Mouse (Mus musculus): Measurements from ENCODE around the gene Rab3gap2. TPM values are rescaled to one million over a fixed set of nuclear protein-coding genes. Genes with fewer than 3 reads are reported as not detected.

The Rab3gap2 gene
- polyA plus RNA-seq, 1 experiment from 2014 or later: 15.0 TPM

- WGBS: 5% methylated on average over 23 of the region's 23 CpGs
- Histone ChIP-seq H3K36me3 (ENCODE audit: insufficient read depth, low read length) (no peaks in the 10 kb centered on the region), H3K9me3 (replicated peaks; ENCODE audit: low read length) (no peaks in the 10 kb centered on the region), H3K4me3 (replicated peaks; ENCODE audit: low read depth, low read length) (peak overlapping the region; percentile 66), H3K27ac (peak overlapping the region; percentile 85), H3K4me2 (ENCODE audit: low read length) (peak overlapping the region; percentile 74), H3K9ac (ENCODE audit: low read depth, low read length) (peak overlapping the region; percentile 73), H3K27me3 (ENCODE audit: insufficient read depth, low read length) (no peaks in the 10 kb centered on the region), H3K4me1 (replicated peaks; ENCODE audit: insufficient read depth, low read length) (0 out of 2 replicates have a peak, but pooled peaks cover 8% of the 10 kb centered on the region)
- ATAC-seq (replicated peaks; ENCODE audit: low FRiP score, low read depth): 0 out of 2 replicates have a peak, but pooled peaks have one; percentile 2
- peak; percentile 56 for DNase-seq (ENCODE audit: low spot score)
- no peak for TF ChIP-seq CTCF (IDR thresholded peaks at IDR 0.05; ENCODE audit: low read depth)
These were observed 565 bp upstream of the Rab3gap2 start for GRCm38 (mm10) chr1:185203196-185203908.

GRCm38 (mm10) chr1:185205090-185205489 is 1.2 kb downstream of the Rab3gap2 start:
- H3K27ac ChIP-seq: no peak overlapping the region
- 62% methylated on average over 8 of the region's 8 CpGs for WGBS
- TF ChIP-seq CTCF (IDR thresholded peaks at IDR 0.05; ENCODE audit: low read depth): no peak
- H3K4me1 ChIP-seq (replicated peaks; ENCODE audit: insufficient read depth, low read length): 0 out of 2 replicates have a peak, but pooled peaks cover 8% of the 10 kb centered on the region
- DNase-seq (ENCODE audit: low spot score) (no peak), ATAC-seq (replicated peaks; ENCODE audit: low FRiP score, low read depth) (no peak)
- no peak overlapping the region for H3K9ac ChIP-seq (ENCODE audit: low read depth, low read length)
- H3K36me3 ChIP-seq (ENCODE audit: insufficient read depth, low read length): no peaks in the 10 kb centered on the region
- peak overlapping the region; percentile 66; the same call in 1 of the 2 replicates for H3K4me3 ChIP-seq (replicated peaks; ENCODE audit: low read depth, low read length)
- no peaks in the 10 kb centered on the region for H3K9me3 ChIP-seq (replicated peaks; ENCODE audit: low read length)
- H3K27me3 ChIP-seq (ENCODE audit: insufficient read depth, low read length): no peaks in the 10 kb centered on the region
- peak overlapping the region; percentile 14; the same call in 1 of the 2 replicates for H3K4me2 ChIP-seq (ENCODE audit: low read length)

- no peak for TF ChIP-seq CTCF (IDR thresholded peaks at IDR 0.05; ENCODE audit: low read depth)
- Histone ChIP-seq H3K27me3 (ENCODE audit: insufficient read depth, low read length) (no peaks in the 10 kb centered on the region), H3K9ac (ENCODE audit: low read depth, low read length) (no peak overlapping the region), H3K27ac (no peak overlapping the region), H3K9me3 (replicated peaks; ENCODE audit: low read length) (no peaks in the 10 kb centered on the region), H3K4me1 (replicated peaks; ENCODE audit: insufficient read depth, low read length) (0 out of 2 replicates have a peak, but pooled peaks cover 5% of the 10 kb centered on the region), H3K36me3 (ENCODE audit: insufficient read depth, low read length) (no peaks in the 10 kb centered on the region), H3K4me2 (ENCODE audit: low read length) (no peak overlapping the region), H3K4me3 (replicated peaks; ENCODE audit: low read depth, low read length) (no peak overlapping the region)
- DNase-seq (ENCODE audit: low spot score): no peak
- no peak for ATAC-seq (replicated peaks; ENCODE audit: low FRiP score, low read depth)
- WGBS: 84% methylated on average over 13 of the region's 13 CpGs
These were observed 4.1 kb downstream of the Rab3gap2 start for GRCm38 (mm10) chr1:185207851-185208595.

GRCm38 (mm10) chr1:185208766-185209165 is 4.8 kb downstream of the Rab3gap2 start:
- Histone ChIP-seq H3K4me1 (replicated peaks; ENCODE audit: insufficient read depth, low read length) (0 out of 2 replicates have a peak, but pooled peaks cover 4% of the 10 kb centered on the region), H3K27ac (no peak overlapping the region), H3K27me3 (ENCODE audit: insufficient read depth, low read length) (no peaks in the 10 kb centered on the region), H3K9ac (ENCODE audit: low read depth, low read length) (no peak overlapping the region), H3K36me3 (ENCODE audit: insufficient read depth, low read length) (no peaks in the 10 kb centered on the region), H3K4me3 (replicated peaks; ENCODE audit: low read depth, low read length) (no peak overlapping the region), H3K4me2 (ENCODE audit: low read length) (no peak overlapping the region), H3K9me3 (replicated peaks; ENCODE audit: low read length) (no peaks in the 10 kb centered on the region)
- ATAC-seq (replicated peaks; ENCODE audit: low FRiP score, low read depth) (no peak), DNase-seq (ENCODE audit: low spot score) (no peak)
- 84% methylated on average over 8 of the region's 8 CpGs for WGBS
- no peak for TF ChIP-seq CTCF (IDR thresholded peaks at IDR 0.05; ENCODE audit: low read depth)

GRCm38 (mm10) chr1:185209641-185210176 is 5.8 kb downstream of the Rab3gap2 start:
- 45% methylated on average over 8 of the region's 8 CpGs for WGBS
- Histone ChIP-seq H3K27me3 (ENCODE audit: insufficient read depth, low read length) (no peaks in the 10 kb centered on the region), H3K9ac (ENCODE audit: low read depth, low read length) (no peak overlapping the region), H3K4me3 (replicated peaks; ENCODE audit: low read depth, low read length) (no peak overlapping the region), H3K36me3 (ENCODE audit: insufficient read depth, low read length) (no peaks in the 10 kb centered on the region), H3K27ac (no peak overlapping the region), H3K4me2 (ENCODE audit: low read length) (no peak overlapping the region), H3K9me3 (replicated peaks; ENCODE audit: low read length) (no peaks in the 10 kb centered on the region), H3K4me1 (replicated peaks; ENCODE audit: insufficient read depth, low read length) (0 out of 2 replicates have a peak, but pooled peaks cover 4% of the 10 kb centered on the region)
- ATAC-seq (replicated peaks; ENCODE audit: low FRiP score, low read depth): no peak
- TF ChIP-seq CTCF (IDR thresholded peaks at IDR 0.05; ENCODE audit: low read depth): no peak
- no peak for DNase-seq (ENCODE audit: low spot score)

GRCm38 (mm10) chr1:185216360-185216759 is 12.4 kb downstream of the Rab3gap2 start:
- ATAC-seq (replicated peaks; ENCODE audit: low FRiP score, low read depth) (peak; percentile 79; the same call in 1 of the 2 replicates), DNase-seq (ENCODE audit: low spot score) (peak; percentile 79)
- 0 out of 2 replicates have a peak overlapping the region, but pooled peaks have one; percentile 36 for H3K27ac ChIP-seq
- no peaks in the 10 kb centered on the region for H3K27me3 ChIP-seq (ENCODE audit: insufficient read depth, low read length)
- H3K4me1 ChIP-seq (replicated peaks; ENCODE audit: insufficient read depth, low read length): peaks cover 3% of the 10 kb centered on the region
- no peaks in the 10 kb centered on the region for H3K9me3 ChIP-seq (replicated peaks; ENCODE audit: low read length)
- H3K9ac ChIP-seq (ENCODE audit: low read depth, low read length): no peak overlapping the region
- TF ChIP-seq CTCF (IDR thresholded peaks at IDR 0.05; ENCODE audit: low read depth): no peak
- 0 out of 2 replicates have a peak, but pooled peaks cover 5% of the 10 kb centered on the region for H3K36me3 ChIP-seq (ENCODE audit: insufficient read depth, low read length)
- H3K4me2 ChIP-seq (ENCODE audit: low read length): no peak overlapping the region
- WGBS: 14% methylated on average over 5 of the region's 5 CpGs
- H3K4me3 ChIP-seq (replicated peaks; ENCODE audit: low read depth, low read length): no peak overlapping the region

All from kidney, postnatal 0 days (tissue).